Mouse (Mus musculus) C2C12 (cell line): ENCODE results near the gene Stat3.

Source experiments
- CEBPB ChIP-seq: IDR thresholded peaks from one replicate; pipeline ENCODE4 v1.6.1; 2011; ENCODE audit warnings: low read depth, mild to moderate bottlenecking, control low read depth, moderate library complexity
- CTCF ChIP-seq: IDR thresholded peaks from one replicate; pipeline ENCODE4 v1.5.1; 2011; ENCODE audit not compliant: control insufficient read depth, insufficient read depth, insufficient read length
- MAX ChIP-seq: IDR thresholded peaks from one replicate; pipeline ENCODE4 v1.6.1; 2011; ENCODE audit warnings: mild to moderate bottlenecking, control low read depth
- MYOD1 ChIP-seq: IDR thresholded peaks from one replicate; pipeline ENCODE4 v1.6.1; 2011; ENCODE audit warnings: low read depth; ENCODE audit not compliant: control insufficient read depth, insufficient read length
- MYOG ChIP-seq: IDR thresholded peaks from one replicate; pipeline ENCODE4 v1.6.1; 2011; ENCODE audit not compliant: control insufficient read depth, insufficient read length; ENCODE audit errors: extremely low read depth
- USF1 ChIP-seq: IDR thresholded peaks from one replicate; pipeline ENCODE4 v1.6.1; 2011; ENCODE audit warnings: low read depth, mild to moderate bottlenecking, control low read depth, moderate library complexity

GRCm38 (mm10) chr11:100962371-100962911 is 23.1 kb upstream of the Stat3 start:
- TF ChIP-seq CTCF (no peak), USF1 (no peak), MAX (no peak), CEBPB (peak; percentile 55), MYOD1 (no peak), MYOG (no peak)
